Mouse (Mus musculus): Measurements from ENCODE around the gene Accsl.

DNA sequence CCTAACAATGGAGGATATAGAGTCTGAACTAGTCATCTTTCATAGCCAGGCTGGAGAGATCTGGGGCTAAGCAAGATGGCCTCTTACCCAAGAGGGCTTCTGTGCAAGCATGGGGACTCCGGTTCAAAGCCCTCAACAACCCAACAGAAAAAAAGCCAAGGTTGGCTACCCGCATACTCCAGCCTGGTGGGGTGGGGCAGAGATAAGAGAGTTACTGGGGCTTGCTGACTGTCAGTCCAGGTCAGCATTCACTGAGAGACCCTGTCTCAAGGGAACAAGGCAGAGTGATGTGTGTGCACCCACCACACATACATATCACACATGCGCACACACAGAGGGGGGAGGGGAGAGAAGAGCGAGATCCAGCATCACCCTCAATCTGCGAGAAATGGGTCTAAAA, 51.2 kb downstream of the Accsl start:
- TF ChIP-seq CTCF (IDR thresholded peaks at IDR 0.05; ENCODE audit: insufficient read depth, low read length) (no peak), POLR2A (IDR thresholded peaks at IDR 0.05; ENCODE audit: borderline replicate concordance, extremely low read depth, low read depth, low read length) (no peak)
